Mouse (Mus musculus) heart, postnatal 14 days (tissue): ENCODE measurements at regions not wholly inside any gene's neighbourhood (a gene's known extent, or its start where the extent isn't known, plus 50 kb on each side); places are given as distances from the start of the nearest gene placed in this dataset.
A peak's percentile ranks its signal among the peaks of the same experiment; 100 is the strongest.

Source experiments
- DNase-seq, 2 experiments: peaks; one replicate each; pipeline ENCODE4 v3.0.0; 2021 to 2022
- intact Hi-C: fragments of 180-260 bp; cut with DNase I; formaldehyde crosslinking; loops from one replicate; pipeline ENCODE4 v1.15.1; 2025

- intact Hi-C loops: loop anchor here (10.0 kb wide), 1 partner anchor 439 kb away; no protein-coding TSS in a partner anchor
- DNase-seq: no peak
Measured at GRCm38 (mm10) chr1:90493481-90493880, 109.3 kb upstream of the Cops8 start.

- peak in 1 of 2 experiments; percentile 18 for DNase-seq
- intact Hi-C loops: loop anchor here (2.0 to 10.0 kb wide), 3 partner anchors 94 to 440 kb away; partner anchors contain the start of gene Ackr3
Measured at GRCm38 (mm10) chr1:90495174-90495573, 107.6 kb upstream of the Cops8 start.

GRCm38 (mm10) chr1:90497568-90497967, 105.2 kb upstream of the Cops8 start:
- intact Hi-C loops: loop anchor here (5.0 to 10.0 kb wide), 2 partner anchors 295 to 443 kb away; partner anchors contain the start of gene Ackr3
- DNase-seq: peak; percentile 81 to 84

- peak in 1 of 2 experiments; percentile 37 for DNase-seq
- intact Hi-C loops: no loop called here
Measured at GRCm38 (mm10) chr1:90501373-90501772, 101.4 kb upstream of the Cops8 start.

GRCm38 (mm10) chr1:90502371-90502770, 100.4 kb upstream of the Cops8 start:
- intact Hi-C loops: no loop called here
- no peak for DNase-seq

GRCm38 (mm10) chr1:90502771-90503540, 99.8 kb upstream of the Cops8 start:
- DNase-seq: peak; percentile 34 to 42
- intact Hi-C loops: no loop called here

GRCm38 (mm10) chr1:90504583-90505080, 98.1 kb upstream of the Cops8 start:
- DNase-seq: peak in 1 of 2 experiments; percentile 16
- intact Hi-C loops: no loop called here

- DNase-seq: no peak
- intact Hi-C loops: no loop called here
Measured at GRCm38 (mm10) chr1:90505599-90505998, 97.2 kb upstream of the Cops8 start.

- no peak for DNase-seq
- intact Hi-C loops: no loop called here
Measured at GRCm38 (mm10) chr1:90506582-90506981, 96.2 kb upstream of the Cops8 start.

- peak in 1 of 2 experiments; percentile 23 for DNase-seq
- intact Hi-C loops: no loop called here
Measured at GRCm38 (mm10) chr1:90509371-90509770, 93.4 kb upstream of the Cops8 start.

- no peak for DNase-seq
- intact Hi-C loops: no loop called here
Measured at GRCm38 (mm10) chr1:90513442-90514070, 89.2 kb upstream of the Cops8 start.

- DNase-seq: no peak
- intact Hi-C loops: no loop called here
Measured at GRCm38 (mm10) chr1:90514176-90514575, 88.6 kb upstream of the Cops8 start.

- intact Hi-C loops: no loop called here
- no peak for DNase-seq
Measured at GRCm38 (mm10) chr1:90518584-90519265, 84.1 kb upstream of the Cops8 start.

GRCm38 (mm10) chr1:90519284-90520275, 83.2 kb upstream of the Cops8 start:
- no peak for DNase-seq
- intact Hi-C loops: no loop called here

GRCm38 (mm10) chr1:90522294-90522693, 80.5 kb upstream of the Cops8 start:
- peak; percentile 43 to 50 for DNase-seq
- intact Hi-C loops: no loop called here

GRCm38 (mm10) chr1:90524641-90525220, 78.0 kb upstream of the Cops8 start:
- no peak for DNase-seq
- intact Hi-C loops: no loop called here

- DNase-seq: no peak
- intact Hi-C loops: no loop called here
Measured at GRCm38 (mm10) chr1:90526311-90526710, 76.5 kb upstream of the Cops8 start.

GRCm38 (mm10) chr1:90527947-90528717, 74.6 kb upstream of the Cops8 start:
- no peak for DNase-seq
- intact Hi-C loops: no loop called here

GRCm38 (mm10) chr1:90533481-90533880, 69.3 kb upstream of the Cops8 start:
- intact Hi-C loops: no loop called here
- DNase-seq: no peak
